Mouse (Mus musculus): ENCODE data around the gene 1700001P01Rik. TPM values are rescaled to one million over a fixed set of nuclear protein-coding genes. Genes with fewer than 3 reads are reported as not detected.
"Not testable (repeated sequence)": the region's sequence is repeated elsewhere in the genome, so short reads cannot be mapped to it uniquely, and the experiment has no call there.

Gene 1700001P01Rik
- total and polyA plus RNA-seq, 3 experiments = 0.49 TPM; not detected in 2

DNA sequence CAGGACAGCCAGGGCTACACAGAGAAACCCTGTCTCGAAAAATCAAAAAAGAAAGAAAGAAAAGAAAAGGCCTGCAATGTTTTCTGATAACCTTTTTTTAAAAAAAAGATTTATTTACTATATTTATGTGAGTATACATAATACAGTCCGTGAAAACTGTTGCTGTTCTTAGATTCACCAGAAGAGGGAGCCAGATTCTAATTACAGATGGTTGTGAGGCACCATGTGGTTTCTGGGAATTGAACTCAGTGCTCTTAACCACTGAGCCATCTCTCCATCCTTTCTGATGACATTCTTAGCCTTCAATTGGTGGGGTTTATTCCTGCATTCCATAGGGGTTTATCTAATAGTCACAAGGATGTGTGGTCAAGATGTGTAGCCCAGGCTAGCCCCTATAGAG is 17.4 kb upstream of the 1700001P01Rik start:
- DNase-seq = peak; percentile 26

DNA sequence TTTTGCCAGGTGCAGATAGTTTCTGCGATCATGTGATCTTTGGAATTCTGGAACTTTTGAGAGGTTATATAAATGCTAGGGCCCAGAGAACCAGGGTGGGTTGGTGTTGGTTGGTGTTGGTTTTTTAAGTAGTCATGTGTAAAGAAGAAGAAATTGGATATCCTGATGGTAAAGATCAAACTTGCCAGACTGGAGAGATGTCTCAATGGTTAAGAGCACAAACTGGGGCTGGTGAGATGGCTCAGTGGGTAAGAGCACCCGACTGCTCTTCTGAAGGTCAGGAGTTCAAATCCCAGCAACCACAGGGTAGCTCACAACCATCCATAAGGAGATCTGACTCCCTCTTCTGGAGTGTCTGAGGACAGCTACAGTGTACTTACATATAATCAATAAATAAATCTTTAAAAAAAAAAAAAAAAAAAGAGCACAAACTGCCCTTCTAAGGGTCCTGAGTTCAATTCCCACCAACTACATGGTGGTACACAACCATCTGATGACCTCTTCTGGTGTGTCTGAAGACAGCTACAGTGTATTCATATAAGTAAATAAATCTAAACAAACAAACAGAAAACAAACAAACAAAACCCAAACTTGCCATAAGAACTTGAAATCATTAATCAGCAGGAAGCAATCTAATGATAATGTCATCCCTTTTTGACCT is 15.2 kb upstream of the 1700001P01Rik start:
- DNase-seq = not testable (repeated sequence)

DNA sequence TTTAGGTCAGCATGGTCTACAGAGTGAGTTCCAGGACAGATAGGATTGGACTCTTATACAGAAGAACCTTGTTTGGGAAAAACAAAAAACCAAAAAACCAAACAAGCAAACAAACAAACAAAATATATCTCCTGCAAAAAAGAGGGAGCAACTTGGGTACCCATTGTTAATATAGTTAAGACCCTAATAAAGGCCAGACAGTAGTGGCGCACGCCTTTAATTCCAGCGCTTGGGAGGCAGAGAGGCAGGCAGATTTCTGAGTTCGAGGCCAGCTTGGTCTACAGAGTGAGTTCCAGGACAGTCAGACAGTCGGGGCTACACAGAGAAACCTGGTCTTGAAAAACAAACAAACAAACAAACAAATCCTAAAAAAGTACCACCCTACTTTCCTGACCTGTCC is 14.0 kb upstream of the 1700001P01Rik start:
- DNase-seq = no peak

DNA sequence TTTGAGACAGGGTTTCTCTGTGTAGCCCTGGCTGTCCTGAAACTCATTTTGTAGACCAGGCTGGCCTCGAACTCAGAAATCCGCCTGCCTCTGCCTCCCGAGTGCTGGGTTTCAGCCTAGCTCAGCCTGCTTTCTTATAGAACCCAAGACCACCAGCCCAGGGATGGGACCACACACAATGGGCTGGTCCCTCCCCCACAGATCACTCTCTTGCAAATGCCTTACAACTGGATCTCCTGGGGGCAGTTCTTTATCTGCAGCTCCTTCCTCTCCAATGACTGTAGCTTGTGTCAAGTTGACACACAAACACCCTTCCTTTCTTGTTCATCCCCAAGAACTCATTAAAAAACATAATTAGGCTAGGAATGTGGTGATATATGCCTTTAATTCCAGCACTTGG is 12.2 kb upstream of the 1700001P01Rik start:
- DNase-seq = no peak

DNA sequence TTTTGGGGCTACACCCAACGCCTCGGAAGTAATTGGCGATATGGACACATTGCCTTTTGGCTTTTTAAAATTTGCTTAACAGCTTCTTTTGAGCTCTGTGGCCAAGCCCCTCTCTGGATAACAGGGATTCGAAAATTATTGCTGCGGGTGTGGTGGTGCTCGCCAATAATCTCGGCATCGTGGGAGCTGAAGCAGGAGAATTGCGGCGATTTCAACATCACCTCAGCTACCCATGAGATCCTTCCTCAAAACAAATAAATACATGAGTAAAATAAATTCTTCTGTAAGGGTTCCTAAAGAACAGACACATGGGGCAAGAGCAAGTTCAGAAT is 6.8 kb upstream of the 1700001P01Rik start:
- DNase-seq = no peak

DNA sequence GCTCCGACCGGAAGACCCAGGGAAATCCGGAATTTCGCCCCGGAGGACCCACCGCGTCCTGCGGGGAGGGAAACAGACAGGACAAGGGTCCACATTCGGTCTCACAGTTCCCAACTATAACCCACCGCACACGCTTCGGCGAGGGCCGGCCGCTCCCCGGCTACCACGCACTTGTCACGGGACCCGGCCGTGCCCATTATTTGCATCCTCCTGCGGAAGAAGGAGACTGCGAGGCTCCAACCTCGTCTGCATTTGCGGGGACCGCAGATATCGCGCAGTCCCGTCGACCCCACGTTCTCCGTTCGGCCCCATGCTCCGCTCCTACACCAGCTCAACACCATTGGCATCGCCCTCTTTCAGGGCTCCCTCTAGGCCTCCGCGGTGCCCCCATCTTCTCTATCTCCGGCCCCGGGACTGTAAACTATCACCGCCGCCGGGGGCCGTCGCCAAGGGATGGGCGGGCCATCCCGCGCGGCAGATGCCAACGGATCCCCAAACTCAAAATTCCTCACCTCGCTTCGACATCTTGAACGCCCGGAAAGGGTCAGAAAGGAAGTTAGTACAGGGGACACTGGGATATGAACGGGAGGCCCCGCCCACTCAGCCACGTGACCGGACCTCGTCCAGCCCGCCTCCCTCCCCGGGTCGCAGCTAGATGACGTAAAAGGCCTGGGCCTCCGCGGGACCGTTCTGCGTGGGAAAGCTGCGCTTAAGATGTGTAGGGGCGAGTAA is 6.3 kb upstream of the 1700001P01Rik start, which contains the start of gene Rpl23:
Gene Rpl23, minus strand, starts transcription at position 606 of the 732 bp plus-strand sequence.
- peak; percentile 99 for DNase-seq

DNA sequence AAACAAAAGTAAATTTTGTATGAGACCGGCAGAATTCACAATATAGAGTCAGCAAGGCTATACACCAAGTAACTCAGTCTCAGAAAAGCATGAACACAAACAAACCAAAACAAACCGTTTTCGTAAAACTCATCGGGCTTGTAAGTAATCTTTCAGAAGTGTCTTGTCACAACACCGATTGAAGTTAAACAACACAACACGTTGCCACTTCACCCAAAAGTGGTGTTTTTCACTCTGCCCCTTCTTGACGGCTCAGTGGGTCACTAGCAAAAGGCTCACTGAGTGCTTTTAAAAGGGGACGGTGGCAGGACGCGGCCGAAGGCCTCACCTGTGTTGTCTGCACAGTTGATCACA is 5.7 kb upstream of the 1700001P01Rik start:
- no peak for DNase-seq

DNA sequence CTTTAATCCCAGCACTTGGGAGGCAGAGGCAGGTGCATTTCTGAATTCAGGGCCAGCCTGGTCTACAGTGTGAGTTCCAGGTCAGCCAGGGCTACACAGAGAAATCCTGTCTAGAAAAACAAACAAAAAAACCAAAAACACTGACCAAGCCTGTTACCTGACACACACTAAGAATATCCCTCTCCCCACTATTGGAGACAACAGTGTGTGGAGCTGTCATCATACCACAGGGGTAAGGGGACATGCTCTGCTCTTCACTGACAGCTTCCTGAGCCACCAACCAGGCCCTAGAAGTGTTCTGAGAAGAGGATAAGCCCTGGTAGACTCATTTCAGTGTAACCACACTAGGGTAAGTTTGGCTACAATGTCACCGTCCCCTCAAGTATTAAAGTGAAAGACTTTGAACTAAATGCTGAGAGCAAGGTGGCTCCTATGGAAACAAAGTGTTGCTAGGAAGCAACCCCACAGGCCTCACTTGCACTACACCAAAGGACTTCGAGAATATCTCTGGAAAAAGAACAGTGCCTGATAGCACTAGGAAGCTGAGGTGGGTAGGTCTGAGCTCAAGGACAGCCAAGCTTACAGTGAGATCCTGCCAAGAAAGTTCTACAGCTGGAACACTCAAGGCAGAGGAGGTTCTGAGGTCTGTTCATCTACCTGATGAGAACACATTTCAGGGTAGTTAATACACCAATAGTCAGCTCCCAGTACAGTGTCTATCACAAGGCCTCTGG is 4.4 kb upstream of the 1700001P01Rik start:
- no peak for DNase-seq

DNA sequence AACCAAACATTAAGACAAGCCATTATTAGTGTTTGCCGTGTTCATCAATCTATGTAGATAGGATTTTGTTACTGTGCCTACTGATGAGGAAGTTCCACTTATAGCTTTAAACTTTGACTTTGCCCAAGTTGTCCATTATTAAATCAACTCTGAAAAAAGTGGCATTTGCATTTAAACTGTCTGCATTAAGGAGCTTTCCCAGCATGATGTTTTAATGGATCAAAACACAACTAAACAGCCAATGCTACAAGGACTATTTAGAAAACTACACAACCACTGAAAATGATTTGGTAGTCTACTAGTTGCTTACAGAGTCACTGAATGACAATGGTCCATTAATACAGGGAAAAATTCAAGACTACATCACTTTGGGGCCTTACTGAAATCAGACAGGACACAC is 3.2 kb upstream of the 1700001P01Rik start:
- no peak for DNase-seq

DNA sequence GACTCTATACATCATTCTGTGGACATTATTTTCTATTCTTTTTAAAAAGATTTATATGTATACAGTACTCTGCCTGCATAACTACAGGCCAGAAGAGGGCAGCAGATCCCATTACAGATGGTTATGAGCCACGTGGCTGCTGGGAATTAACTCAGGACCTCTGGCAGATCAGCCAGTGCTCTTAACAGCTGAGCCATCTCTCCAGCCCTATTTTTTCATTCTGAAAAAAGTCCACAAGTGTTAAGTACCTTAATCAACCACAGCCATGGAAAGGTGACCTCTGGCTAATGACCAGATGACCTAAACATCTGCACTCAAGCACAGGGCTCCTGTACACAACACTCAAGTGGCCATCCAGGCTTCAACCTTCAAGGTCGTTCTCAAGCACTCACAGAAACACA is 1.4 kb upstream of the 1700001P01Rik start:
- peak; percentile 15 for DNase-seq

DNA sequence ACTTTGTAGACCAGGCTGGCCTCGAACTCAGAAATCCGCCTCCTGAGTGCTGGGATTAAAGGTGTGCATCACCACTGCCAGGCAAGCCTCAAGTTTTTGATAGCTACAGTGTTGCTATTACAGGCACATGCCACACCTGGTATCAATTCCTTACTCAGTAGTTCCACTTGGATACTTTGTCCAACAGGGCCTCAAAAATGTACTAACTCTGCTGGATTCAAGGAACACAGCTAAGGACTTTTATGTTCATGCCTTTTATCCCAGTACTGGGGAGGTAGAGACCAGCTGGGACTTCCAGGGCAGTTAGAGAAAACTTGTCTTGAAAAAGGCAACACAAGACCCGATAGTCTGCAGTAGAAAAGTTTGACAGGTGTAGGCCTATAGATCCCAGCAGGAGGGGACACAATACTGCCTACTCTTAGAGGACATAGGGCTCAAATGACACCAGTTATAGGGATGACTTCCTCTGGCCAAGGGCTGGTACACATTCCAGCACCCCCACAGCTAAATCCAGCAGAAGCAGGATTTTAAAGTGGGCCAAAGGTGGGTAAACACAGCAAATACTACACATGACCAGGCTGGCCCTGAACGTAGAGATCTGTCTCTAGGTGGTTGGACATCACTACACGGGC is 895 bp upstream of the 1700001P01Rik start:
- no peak for DNase-seq

DNA sequence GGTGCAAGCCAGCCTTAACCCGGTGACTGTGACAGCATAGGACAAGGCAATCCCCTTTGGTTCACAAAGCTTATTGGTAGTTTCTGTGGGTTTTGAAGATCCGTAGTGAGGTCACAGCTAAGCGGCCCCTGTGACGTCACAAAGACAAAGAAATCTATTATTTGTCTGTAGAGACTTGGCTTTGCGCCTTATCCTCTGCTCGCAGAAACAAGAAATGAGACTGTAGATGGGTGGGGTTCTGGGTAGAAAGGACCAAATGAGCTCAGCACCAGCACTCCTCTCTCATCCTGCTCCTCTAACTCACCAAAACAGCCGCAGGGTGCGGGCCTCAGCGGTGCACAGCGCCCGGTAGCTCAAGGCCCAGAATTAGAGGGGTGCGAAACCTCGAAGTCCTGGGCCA is 532 bp downstream of the 1700001P01Rik start:
- DNase-seq = no peak

DNA sequence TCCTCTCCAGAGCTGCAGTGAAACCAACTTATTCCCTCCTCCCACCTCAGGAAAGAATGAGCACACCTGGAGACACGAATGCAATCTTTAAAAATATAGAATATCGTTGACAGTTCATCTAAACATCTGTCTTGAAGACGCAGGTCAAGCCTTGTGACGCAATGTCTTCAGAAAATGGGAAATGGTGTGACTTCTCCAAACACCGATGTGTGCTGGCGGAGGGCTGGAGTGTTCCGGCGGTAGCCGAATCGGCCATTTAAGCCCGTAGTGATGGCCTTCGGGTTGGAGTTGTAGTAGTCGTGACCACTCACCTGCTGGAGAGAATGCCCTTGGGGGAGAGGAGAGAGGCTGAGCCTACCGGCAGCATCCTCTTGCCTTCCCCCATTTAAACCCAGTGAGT is 4.3 kb downstream of the 1700001P01Rik start:
- no peak for DNase-seq

DNA sequence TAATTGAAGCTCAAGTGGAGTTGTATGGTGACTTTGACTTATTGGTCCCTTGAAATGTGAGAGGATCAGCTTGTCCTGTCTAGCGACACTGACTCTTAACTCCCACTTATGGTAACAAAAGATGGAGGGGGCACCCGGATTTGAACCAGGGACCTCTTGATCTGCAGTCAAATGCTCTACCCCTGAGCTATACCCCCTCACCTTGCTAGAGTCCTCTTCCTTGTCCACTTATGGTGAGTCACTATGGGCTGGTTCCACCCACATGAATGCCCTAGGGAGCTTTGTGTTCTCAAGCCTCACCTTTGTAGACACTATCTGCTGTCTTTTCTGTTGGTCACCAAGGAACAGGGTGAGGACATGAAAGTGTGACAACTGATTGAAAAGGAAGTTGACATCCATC is 6.0 kb downstream of the 1700001P01Rik start:
- peak; percentile 50 for DNase-seq

DNA sequence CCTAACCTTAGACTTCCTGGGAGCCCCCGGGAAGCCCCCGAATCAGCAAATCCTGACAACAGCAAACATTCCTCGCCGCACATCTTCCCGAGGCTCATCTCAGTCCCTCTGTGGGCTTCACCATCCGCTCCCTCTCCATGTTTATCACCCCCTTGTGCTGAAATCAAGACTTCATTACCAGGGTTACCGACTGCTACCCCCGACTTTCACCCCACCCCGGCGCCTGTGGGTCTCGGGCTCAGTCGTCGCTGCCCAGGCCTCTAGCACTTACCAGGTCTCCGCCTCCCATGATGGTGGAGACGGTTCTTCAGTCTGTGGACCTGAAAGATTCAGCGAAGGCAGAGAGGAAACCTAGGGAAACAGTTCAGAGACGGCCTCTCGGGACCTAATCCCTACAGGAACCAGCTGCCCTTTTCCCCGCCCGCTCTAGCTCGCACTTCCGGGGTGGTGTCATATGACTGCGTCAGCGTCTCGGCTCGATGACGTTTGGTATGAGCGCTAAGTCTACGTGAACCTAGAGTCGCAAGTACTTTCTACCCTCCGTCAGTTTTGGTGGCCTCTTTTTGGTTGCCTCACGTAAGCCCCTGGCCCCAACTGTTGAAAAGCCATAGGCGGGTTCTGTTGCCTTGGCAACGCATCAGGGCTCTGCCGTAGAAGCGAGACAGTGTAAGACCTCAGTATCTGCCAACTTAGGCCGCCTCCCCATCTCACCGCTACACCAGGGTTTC is 9.4 kb downstream of the 1700001P01Rik start, which contains the start of gene Cwc25:
Gene Cwc25, minus strand, starts transcription at position 403 of the 728 bp plus-strand sequence.
- peak; percentile 95 for DNase-seq

DNA sequence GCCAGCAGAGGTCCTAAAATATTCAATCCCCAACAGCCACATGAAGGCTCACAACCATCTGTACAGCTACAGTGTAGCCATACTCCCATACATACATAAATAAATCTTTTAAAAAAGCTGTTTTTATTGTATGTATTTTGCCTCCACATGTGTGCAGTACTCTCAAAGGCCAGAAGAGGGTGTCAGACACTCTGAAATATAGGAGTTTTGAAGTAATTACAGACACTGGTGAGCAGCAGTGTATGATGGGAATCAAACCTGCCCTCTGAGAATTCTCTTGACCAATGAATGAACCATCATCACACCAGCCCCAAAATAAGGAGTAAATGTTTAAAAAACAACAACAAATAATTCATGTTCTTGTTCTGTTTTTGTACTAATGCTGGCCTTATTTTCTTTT is 14.1 kb downstream of the 1700001P01Rik start:
- DNase-seq = no peak

DNA sequence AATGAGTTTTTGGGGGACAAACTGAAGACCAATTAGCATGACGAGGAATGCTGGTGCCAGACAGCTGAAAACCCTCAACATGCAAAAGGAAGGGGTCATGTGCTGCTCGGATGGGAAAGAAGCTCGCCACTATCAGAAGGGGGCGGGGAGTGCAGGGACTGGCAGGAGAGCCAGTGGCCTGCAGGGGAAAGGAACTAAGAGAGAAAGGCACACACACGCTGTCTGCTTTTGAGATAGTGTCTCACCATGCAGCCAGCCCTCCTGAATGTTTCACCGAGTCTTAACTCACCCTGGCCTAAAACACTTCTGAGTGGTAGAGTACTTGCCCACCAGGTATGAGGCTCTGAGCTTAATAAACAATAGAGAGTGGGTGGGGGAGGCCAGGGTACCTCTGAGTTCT is 16.8 kb downstream of the 1700001P01Rik start:
- no peak for DNase-seq

DNA sequence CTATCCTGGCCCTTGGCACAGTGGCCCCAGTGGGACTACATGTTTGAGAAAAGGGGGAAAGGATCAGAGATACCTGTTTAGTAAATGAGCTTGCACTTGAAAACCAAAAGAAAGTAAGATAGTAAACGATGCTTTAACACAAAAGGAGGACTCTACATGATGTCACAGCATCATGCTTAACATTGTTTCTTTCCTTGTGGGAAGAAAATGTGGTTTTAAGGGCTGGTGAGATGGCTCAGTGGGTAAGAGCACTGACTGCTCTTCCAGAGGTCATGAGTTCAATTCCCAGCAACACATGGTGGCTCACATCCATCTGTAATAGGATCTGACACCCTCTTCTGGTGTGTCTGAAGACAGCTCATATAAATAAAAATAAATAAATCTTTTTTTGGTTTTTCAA is 17.6 kb downstream of the 1700001P01Rik start:
- DNase-seq = no peak

DNA sequence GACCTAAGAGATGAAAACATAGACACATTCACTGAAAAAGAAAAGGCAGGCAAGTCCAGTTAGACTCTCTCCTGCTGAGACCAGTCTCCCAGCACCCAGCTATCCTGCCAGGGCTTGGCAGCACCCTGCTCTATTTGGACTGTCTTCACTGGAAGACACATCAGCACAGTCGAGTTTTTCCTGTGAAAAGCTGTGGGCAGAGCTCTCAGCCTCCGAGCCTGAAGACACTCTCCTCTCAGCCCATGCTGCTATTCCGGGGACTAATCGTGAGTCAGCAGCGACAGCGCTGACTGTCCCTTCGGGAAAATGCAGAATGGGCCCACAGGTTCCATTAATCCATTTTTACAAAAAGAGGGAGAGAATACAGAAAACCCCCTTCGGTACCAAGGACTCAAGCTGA is 22.4 kb downstream of the 1700001P01Rik start:
- DNase-seq = no peak

DNA sequence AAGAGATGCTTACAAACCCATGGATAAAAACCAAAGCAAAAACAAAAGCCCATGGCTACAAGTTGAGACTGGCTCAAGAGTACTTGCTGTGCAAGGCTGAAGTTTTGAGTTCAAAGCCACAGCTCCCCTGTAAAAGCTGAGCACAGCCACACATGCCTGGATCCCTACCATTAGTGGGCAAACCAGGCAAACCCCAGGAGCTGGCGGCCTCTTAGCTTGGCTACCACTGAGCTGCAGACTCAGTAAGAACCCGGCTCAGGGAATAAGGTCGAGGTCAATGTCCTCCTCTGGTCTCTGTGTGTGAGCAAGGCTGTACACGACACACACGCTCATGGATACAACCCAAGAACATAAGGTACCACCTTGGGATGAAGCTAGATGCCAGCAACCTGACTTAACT is 27.2 kb downstream of the 1700001P01Rik start:
- peak; percentile 71 for DNase-seq

DNA sequence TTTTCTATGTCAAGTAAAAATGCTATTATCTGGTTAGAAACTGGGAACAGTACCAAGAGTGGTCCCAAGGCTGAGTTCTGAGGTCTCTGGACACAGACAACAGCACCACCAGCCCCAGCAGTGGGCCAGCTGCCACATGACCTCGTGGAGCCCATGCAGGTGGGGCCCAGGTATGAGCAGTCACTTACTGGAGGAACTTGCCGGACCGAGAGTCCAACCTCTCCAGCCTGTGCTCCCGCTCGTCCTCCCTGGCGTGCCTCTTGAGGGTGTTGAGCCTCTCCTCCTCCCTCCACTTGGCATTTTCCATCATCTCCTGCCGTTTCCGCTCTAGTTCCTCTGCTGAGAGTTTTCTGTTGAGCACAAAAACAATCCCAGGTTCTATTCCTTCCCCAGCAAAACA is 27.9 kb downstream of the 1700001P01Rik start:
- DNase-seq = peak; percentile 47

DNA sequence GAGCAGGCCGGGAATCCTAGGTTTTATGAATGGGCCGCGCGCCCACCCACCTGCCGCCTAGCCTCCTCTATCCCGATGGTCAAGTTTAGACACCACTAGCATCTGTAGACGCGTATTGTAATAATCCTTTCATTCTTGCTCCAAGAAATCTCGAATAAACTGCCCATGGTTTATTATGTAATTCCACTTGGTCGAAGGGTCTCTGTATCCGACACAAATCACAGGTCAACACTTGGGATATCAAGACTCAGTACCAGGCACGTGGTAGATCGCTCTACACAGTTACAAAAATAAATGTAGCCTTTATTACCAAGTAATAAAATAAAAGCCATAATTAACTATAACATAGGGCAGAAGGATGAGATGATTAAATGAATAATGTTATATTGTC is 30.4 kb downstream of the 1700001P01Rik start:
- no peak for DNase-seq

Data from adrenal gland, adult 2 months (tissue).